ENCODE assay signal across 22 mouse cellular contexts in genomic region chr19:7559986-7560385, GRCm38 (mm10). TPM values are rescaled to one million over a fixed set of nuclear protein-coding genes. Genes with fewer than 3 reads are reported as not detected.
"Had no signal": no experiment of that assay in that cellular context is flagged by ENCODE, and none has a peak within 500 bp of the region (broad histone marks: within the 10 kb centered on the region; RNA-seq: fewer than 3 reads in every experiment).

No protein-coding gene starts in this region.

- H3K27ac ChIP-seq: limb, embryonic 13.5 days; liver, embryonic 14.5 days; midbrain, embryonic 12.5 days; neural tube, embryonic 13.5 days had no signal

- H3K36me3 ChIP-seq: limb, embryonic 13.5 days; midbrain, embryonic 12.5 days; neural tube, embryonic 13.5 days had no signal

- H3K4me2 ChIP-seq: limb, embryonic 13.5 days; midbrain, embryonic 12.5 days; neural tube, embryonic 13.5 days had no signal

- H3K4me3 ChIP-seq: limb, embryonic 13.5 days; midbrain, embryonic 12.5 days; neural tube, embryonic 13.5 days had no signal

- DNase-seq: kidney, postnatal 10 days; kidney, postnatal 4 days; left cerebral cortex, postnatal 4 days; lung, adult 18-20 months; retina, postnatal 1 day; right cerebral cortex, postnatal 14 days; spleen, adult 18-20 months; thymus, adult 18-20 months; thymus, postnatal 14 days had no signal

- H3K27me3 ChIP-seq: limb, embryonic 13.5 days had no signal

- ATAC-seq: midbrain, embryonic 16.5 days had no signal

- H3K9ac ChIP-seq: limb, embryonic 13.5 days; liver, embryonic 14.5 days; midbrain, embryonic 12.5 days; neural tube, embryonic 13.5 days had no signal

- H3K9me3 ChIP-seq: limb, embryonic 13.5 days; midbrain, embryonic 12.5 days; neural tube, embryonic 13.5 days had no signal

RNA-seq across cellular contexts. Expression of gene Lgals12, which starts 47.0 kb away (rescaled TPM):
- total RNA-seq: liver, adult 2 months; megakaryocyte-erythroid progenitor cell, adult 5-6 weeks had no signal
- polyA plus RNA-seq: liver, adult 2 months had no signal

RNA-seq across cellular contexts. Expression of gene Hrasls5, which starts 52.4 kb away (rescaled TPM):
- total RNA-seq: layer of hippocampus, adult 2 months; layer of hippocampus, postnatal 10 days; left cerebral cortex, adult 18-20 months; left cerebral cortex, postnatal 10 days; left cerebral cortex, postnatal 4 days; liver, adult 2 months; megakaryocyte-erythroid progenitor cell, adult 5-6 weeks had no signal
- polyA plus RNA-seq: kidney, embryonic 14.5 days; liver, adult 2 months; midbrain, embryonic 12.5 days; midbrain, embryonic 16.5 days; neural tube, embryonic 13.5 days; stomach, embryonic 14.5 days had no signal
